Mouse (Mus musculus) liver, postnatal 0 days (tissue): ENCODE data around the gene Slc27a4. TPM values are rescaled to one million over a fixed set of nuclear protein-coding genes. Genes with fewer than 3 reads are reported as not detected.
A peak's percentile ranks its signal among the peaks of the same experiment; 100 is the strongest.

Experiments
- ATAC-seq: fragments of 200-750 bp; cut with Nextera tagmentation; 2 replicates; pipeline ENCODE4 v1.8.0; 2017; ENCODE audit warnings: mild to moderate bottlenecking, moderate library complexity
- DNase-seq: peaks from one replicate; pipeline ENCODE4 v3.0.0-alpha.2; 2016
- H3K27ac ChIP-seq: fragments of 300-500 bp; sonication (generic); 2 replicates; pipeline ENCODE4 v1.5.1; 2014; ENCODE audit warnings: antibody characterized with exemption, moderate library complexity, mild to moderate bottlenecking, low read depth
- H3K27me3 ChIP-seq: fragments of 300-500 bp; sonication (generic); 2 replicates; pipeline ENCODE4 v1.6.1; 2014; ENCODE audit warnings: low read length, control low read depth, mixed read lengths; ENCODE audit not compliant: insufficient read depth
- H3K36me3 ChIP-seq: fragments of 300-500 bp; sonication (generic); replicated peaks from 2 replicates; pipeline ENCODE4 v1.6.1; 2014; ENCODE audit warnings: mild to moderate bottlenecking, control low read depth, low read length, moderate library complexity, mixed read lengths; ENCODE audit not compliant: insufficient read depth
- H3K4me1 ChIP-seq: fragments of 300-500 bp; sonication (generic); 2 replicates; pipeline ENCODE4 v1.6.1; 2014; ENCODE audit warnings: antibody characterized with exemption, mild to moderate bottlenecking, control low read depth; ENCODE audit not compliant: insufficient read depth
- H3K4me2 ChIP-seq: fragments of 300-500 bp; sonication (generic); 2 replicates; pipeline ENCODE4 v1.6.1; 2014; ENCODE audit warnings: low read depth, mild to moderate bottlenecking, low read length, moderate library complexity, mixed read lengths
- H3K4me3 ChIP-seq: fragments of 300-500 bp; sonication (generic); 2 replicates; pipeline ENCODE4 v1.5.1; 2014; ENCODE audit warnings: low read depth, low read length
- H3K9ac ChIP-seq: fragments of 300-500 bp; sonication (generic); replicated peaks from 2 replicates; pipeline ENCODE4 v1.6.1; 2014; ENCODE audit warnings: mild to moderate bottlenecking, moderate library complexity
- H3K9me3 ChIP-seq: fragments of 300-500 bp; sonication (generic); 2 replicates; pipeline ENCODE4 v1.6.1; 2016; ENCODE audit warnings: mild to moderate bottlenecking, control low read depth, low read length, mixed read lengths
- CTCF ChIP-seq: sonication (generic); IDR thresholded peaks from 2 replicates; pipeline ENCODE4 v1.5.1; 2016; ENCODE audit warnings: antibody characterized with exemption, low read depth
- EP300 ChIP-seq: IDR thresholded peaks from 2 replicates; pipeline ENCODE4 v1.6.1; 2016; ENCODE audit warnings: antibody characterized with exemption, low read depth, mild to moderate bottlenecking
- WGBS: fragments of 180-500 bp; shearing (Covaris S2); extraction: QIAGEN DNeasy Blood & Tissue Kit; methylation state at CpG from one replicate; pipeline ENCODE4 v1.1.7; 2014; ENCODE audit not compliant: insufficient replicate concordance; 5-methylcytosine and 5-hydroxymethylcytosine counted together
- polyA plus RNA-seq: library from polyadenylated mRNA; unstranded; fragments of >200 nt; fragmentation: Nextera tagmentation; extraction: Ambion mirVana; gene quantifications from 2 replicates; pipeline ENCODE4 v1.2.1, GENCODE M21; 2015

Slc27a4 gene
- 4.6 and 5.1 TPM in 2 replicates for polyA plus RNA-seq

DNA sequence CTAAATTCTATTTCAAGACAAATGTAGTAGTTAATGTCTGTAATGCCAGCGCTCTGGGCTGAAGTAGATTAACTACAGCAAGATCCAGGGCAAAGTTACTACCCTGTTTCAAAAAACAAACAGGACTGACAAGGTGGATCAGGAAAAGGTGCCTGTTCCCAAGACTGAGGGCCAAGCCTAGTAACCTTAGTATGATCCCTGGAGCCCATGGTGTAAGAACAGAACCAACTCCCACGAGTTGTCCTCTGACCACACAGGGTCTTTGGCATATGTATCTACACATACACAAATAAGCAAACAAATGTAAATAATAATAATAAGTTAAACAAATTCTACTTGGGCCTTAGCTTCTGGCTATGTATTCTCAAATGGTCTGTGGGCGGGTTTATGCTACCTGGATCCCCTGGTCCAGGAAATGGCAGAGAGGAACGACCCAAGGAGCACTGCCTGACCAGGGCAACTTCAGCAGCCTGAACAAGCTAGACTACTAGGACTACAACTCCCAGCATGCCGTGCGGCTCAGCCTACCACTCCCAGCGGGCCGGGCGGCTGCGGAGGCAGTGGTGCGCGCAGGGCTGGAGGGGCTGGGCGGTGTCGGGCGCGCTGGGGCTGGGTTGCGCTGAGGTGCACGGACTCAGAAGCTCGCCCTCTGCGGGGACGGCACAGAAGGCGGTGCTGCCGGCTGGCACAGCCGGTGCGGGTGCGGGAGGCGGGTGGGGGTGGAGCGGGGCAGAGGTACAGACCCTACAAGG is at the start of gene Slc27a4:
Slc27a4 (plus strand) TSS at position 560 of the 752 bp plus-strand sequence.
- Histone ChIP-seq H3K27me3 (no peaks in the 10 kb centered on the region), H3K36me3 (peaks cover 18% of the 10 kb centered on the region), H3K9me3 (no peaks in the 10 kb centered on the region), H3K4me1 (peaks cover 11% of the 10 kb centered on the region; the same call in 1 of the 2 replicates), H3K9ac (peak within 1 kb of the TSS; percentile 78), H3K4me2 (peak within 1 kb of the TSS; percentile 96), H3K4me3 (peak within 1 kb of the TSS; percentile 74), H3K27ac (peak within 1 kb of the TSS; percentile 18; the same call in 1 of the 2 replicates)
- TF ChIP-seq EP300 (no peak), CTCF (peak; percentile 16; the same call in 1 of the 2 replicates)
- ATAC-seq (peak; percentile 97), DNase-seq (peak; percentile 95)
- 4% methylated on average over 22 of the region's 28 CpGs for WGBS

DNA sequence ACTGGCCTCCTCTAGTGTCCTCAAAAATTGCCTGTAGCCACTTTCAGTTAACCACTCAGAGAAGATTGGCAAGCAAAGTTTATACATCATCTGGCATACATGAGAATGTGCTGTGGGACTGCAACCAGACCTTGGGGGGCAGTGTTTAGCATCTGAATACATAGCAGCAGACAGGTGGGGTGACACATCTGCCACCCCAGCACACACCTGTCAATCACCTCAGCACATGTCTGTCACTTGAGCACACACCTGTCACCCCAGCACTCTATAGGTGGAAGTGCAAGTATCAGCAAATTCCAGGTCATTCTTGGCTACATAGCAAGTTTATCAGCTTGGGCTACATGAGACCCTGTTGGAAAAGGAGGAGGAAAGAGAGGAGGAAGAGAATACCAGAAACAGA is 46.7 kb upstream of the Slc27a4 start:
- TF ChIP-seq CTCF: no peak
- no peak for TF ChIP-seq EP300
- H3K4me2 ChIP-seq: no peak overlapping the region
- no peaks in the 10 kb centered on the region for H3K9me3 ChIP-seq
- no peaks in the 10 kb centered on the region; the same call in 1 of the 2 replicates for H3K4me1 ChIP-seq
- DNase-seq (no peak), ATAC-seq (no peak)
- H3K4me3 ChIP-seq: no peak overlapping the region
- peaks cover 19% of the 10 kb centered on the region for H3K27me3 ChIP-seq
- H3K27ac ChIP-seq: no peak overlapping the region
- H3K9ac ChIP-seq: no peak overlapping the region
- no peaks in the 10 kb centered on the region for H3K36me3 ChIP-seq

DNA sequence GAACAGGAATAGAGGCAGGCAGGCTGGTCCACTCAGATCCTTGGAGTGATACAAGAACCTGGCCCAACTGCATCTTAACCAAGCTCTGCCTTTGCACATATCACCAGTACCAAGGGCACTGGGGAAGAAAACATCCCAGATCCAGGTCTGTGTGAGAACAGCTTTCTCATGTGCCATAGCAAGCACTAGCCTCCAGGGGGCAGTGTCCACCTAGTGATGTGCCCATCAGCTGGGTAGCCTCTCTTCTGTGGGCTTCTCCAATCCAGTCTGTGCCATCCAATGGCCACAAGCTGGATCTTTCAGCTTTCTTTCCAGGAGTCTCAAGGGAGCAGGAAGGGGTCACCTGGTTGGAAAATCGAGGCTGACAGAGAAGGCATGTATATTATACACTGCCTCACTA is 37.6 kb upstream of the Slc27a4 start:
- Histone ChIP-seq H3K27me3 (no peaks in the 10 kb centered on the region), H3K4me3 (no peak overlapping the region), H3K4me1 (no peaks in the 10 kb centered on the region), H3K9me3 (no peaks in the 10 kb centered on the region), H3K9ac (no peak overlapping the region), H3K36me3 (no peaks in the 10 kb centered on the region), H3K4me2 (no peak overlapping the region), H3K27ac (no peak overlapping the region)
- TF ChIP-seq EP300: no peak
- TF ChIP-seq CTCF: peak; percentile 98
- peak; percentile 82 for DNase-seq
- ATAC-seq: peak; percentile 73; the same call in 1 of the 2 replicates
- WGBS: 4% methylated on average over 1 of the region's 1 CpGs

DNA sequence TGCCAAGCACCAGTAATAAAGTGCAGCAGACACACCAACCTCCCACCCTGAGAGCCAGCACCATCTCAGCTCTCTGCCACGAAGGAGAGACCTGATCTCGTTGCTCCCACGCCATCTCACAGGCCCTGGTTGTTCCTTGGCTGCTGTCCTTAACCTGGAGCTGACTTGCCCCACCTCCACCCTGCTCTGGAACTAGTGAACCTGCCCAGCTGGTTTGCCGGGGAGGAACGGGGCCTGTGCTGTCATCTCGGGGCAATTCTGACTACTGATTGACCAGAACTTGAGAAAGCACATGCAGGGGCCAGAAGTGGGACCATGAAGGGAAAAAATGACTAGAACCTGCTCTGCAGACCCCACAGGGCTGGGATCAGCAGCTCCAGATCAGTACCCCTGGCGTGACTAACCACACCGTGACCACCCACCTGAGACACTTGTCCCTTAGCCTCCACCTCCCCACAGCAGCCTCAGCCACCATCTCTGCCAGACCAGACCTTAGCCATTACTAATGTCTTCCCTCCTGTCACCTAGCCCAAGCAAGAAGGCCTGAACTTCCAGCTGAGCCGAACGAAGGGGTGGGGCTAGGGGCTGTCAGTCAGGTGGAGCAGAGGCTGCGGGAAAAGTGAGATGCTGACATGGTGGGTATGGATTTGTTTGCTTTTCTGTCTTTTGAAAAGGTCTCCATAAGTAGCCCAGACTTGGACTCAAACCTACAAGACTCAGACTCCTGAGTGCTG is 34.3 kb upstream of the Slc27a4 start:
- DNase-seq (no peak), ATAC-seq (no peak)
- Histone ChIP-seq H3K27me3 (no peaks in the 10 kb centered on the region), H3K4me1 (peaks cover 7% of the 10 kb centered on the region), H3K36me3 (no peaks in the 10 kb centered on the region), H3K9me3 (no peaks in the 10 kb centered on the region), H3K27ac (no peak overlapping the region), H3K4me3 (no peak overlapping the region), H3K4me2 (no peak overlapping the region), H3K9ac (no peak overlapping the region)
- 52% methylated on average over 11 of the region's 11 CpGs for WGBS
- no peak for TF ChIP-seq EP300
- TF ChIP-seq CTCF: no peak

DNA sequence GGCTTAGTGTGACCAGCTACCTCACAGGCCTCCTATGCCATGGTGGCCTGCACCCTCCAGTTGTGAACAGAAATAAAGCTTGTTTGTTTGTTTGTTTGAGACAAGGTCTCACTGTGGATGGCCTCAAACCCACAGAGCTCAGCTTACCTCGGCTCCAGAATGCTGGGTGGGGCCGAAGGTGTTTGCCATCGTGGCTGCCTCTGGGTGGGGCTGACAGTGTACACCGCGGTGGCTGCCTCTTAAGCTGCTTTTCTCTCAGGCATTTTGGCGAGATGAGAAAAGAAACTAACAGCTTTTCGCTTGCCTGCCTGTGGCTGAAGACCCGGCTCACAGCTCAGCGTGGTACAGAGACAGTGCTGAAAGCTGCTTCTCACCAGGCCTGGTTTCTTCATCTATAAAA is 33.5 kb upstream of the Slc27a4 start:
- ATAC-seq (no peak), DNase-seq (no peak)
- Histone ChIP-seq H3K4me3 (no peak overlapping the region), H3K9me3 (no peaks in the 10 kb centered on the region), H3K4me1 (peaks cover 10% of the 10 kb centered on the region), H3K9ac (no peak overlapping the region), H3K27me3 (no peaks in the 10 kb centered on the region), H3K36me3 (no peaks in the 10 kb centered on the region), H3K27ac (no peak overlapping the region), H3K4me2 (no peak overlapping the region)
- WGBS: 61% methylated on average over 9 of the region's 9 CpGs
- TF ChIP-seq EP300 (no peak), CTCF (no peak)

DNA sequence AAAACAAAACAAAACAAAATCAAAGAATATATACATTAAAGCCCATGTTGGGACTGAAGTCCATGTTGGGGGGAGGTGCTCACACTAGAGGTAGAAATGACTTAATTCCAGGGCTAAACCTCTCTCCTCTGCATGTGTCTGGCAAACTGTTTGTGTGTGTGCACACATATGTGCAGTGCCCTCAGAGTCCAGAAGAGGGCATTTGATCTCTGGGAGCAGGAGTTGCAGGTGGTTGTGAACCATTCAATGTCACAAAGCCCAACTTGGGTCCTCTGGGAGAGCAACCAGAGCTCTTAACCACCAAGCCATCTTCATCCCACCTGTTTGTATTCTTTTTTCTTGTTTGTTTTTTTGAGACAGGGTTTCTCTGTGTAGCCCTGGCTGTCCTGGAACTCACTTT is 32.3 kb upstream of the Slc27a4 start:
- DNase-seq (no peak), ATAC-seq (no peak)
- peaks cover 10% of the 10 kb centered on the region for H3K4me1 ChIP-seq
- no peaks in the 10 kb centered on the region for H3K36me3 ChIP-seq
- no peaks in the 10 kb centered on the region for H3K27me3 ChIP-seq
- TF ChIP-seq CTCF (peak; percentile 44), EP300 (no peak)
- no peak overlapping the region for H3K27ac ChIP-seq
- H3K9me3 ChIP-seq: no peaks in the 10 kb centered on the region
- no peak overlapping the region for H3K9ac ChIP-seq
- no peak overlapping the region for H3K4me2 ChIP-seq
- no peak overlapping the region for H3K4me3 ChIP-seq
